Mouse (Mus musculus) central nervous system, embryonic 14 days (tissue): Measurements from ENCODE around the gene Olfr920. TPM values are rescaled to one million over a fixed set of nuclear protein-coding genes. Genes with fewer than 3 reads are reported as not detected.

Experiments used
- polyA plus RNA-seq: library from polyadenylated mRNA; depleted of rRNA; stranded (reverse); fragments of >200 nt; gene quantifications from 2 replicates; pipeline ENCODE4 v1.2.3, GENCODE M21; 2012; rRNA removed

Olfr920 gene
- 0.04 and 0.05 TPM in 2 replicates for polyA plus RNA-seq

GRCm38 (mm10) chr9:38751999-38752398 is at the start of gene Olfr920:
Gene Olfr920 (plus strand): TSS chr9:38752299.

GRCm38 (mm10) chr9:38718102-38718501 is 34.0 kb upstream of the Olfr920 start, which contains the start of gene Vwa5a:
Gene Vwa5a (plus strand): TSS chr9:38718268.

GRCm38 (mm10) chr9:38772768-38773167 is 20.7 kb downstream of the Olfr920 start, which contains the start of gene Olfr921:
Gene Olfr921 (plus strand): TSS chr9:38773068.

Other genes with a start within 250 kb of the Olfr920 start
- not detected in 2 replicates for gene Olfr911-ps1, start 230.7 kb upstream of the Olfr920 start, polyA plus RNA-seq
- gene Olfr910, start 214.4 kb upstream of the Olfr920 start, polyA plus RNA-seq, result not detected in 2 replicates
- not detected in 2 replicates for gene Olfr912, start 172.1 kb upstream of the Olfr920 start, polyA plus RNA-seq
- gene Olfr913, start 159.5 kb upstream of the Olfr920 start, polyA plus RNA-seq, result not detected in 2 replicates
- gene Olfr914, start 147.2 kb upstream of the Olfr920 start, polyA plus RNA-seq, result not detected in 2 replicates
- not detected in 2 replicates for gene Olfr916, start 92.4 kb upstream of the Olfr920 start, polyA plus RNA-seq
- gene Olfr917, start 86.5 kb upstream of the Olfr920 start, polyA plus RNA-seq, result not detected in 2 replicates
- not detected in 2 replicates for gene Olfr918, start 77.7 kb upstream of the Olfr920 start, polyA plus RNA-seq
- gene Olfr919, start 48.6 kb upstream of the Olfr920 start, polyA plus RNA-seq, result not detected in 2 replicates
- 6.4 and 8.9 TPM in 2 replicates for gene Vwa5a, start 34.0 kb upstream of the Olfr920 start, polyA plus RNA-seq
- gene Olfr921, start 20.8 kb downstream of the Olfr920 start, polyA plus RNA-seq, result not detected in 2 replicates
- not detected in 2 replicates for gene Olfr922, start 62.3 kb downstream of the Olfr920 start, polyA plus RNA-seq
- gene Olfr923, start 74.2 kb downstream of the Olfr920 start, polyA plus RNA-seq, result not detected in 2 replicates
- not detected in 2 replicates for gene Olfr924, start 92.2 kb downstream of the Olfr920 start, polyA plus RNA-seq
- not detected in 2 replicates for gene Olfr26, start 102.8 kb downstream of the Olfr920 start, polyA plus RNA-seq
- not detected in 2 replicates for gene Olfr926, start 124.8 kb downstream of the Olfr920 start, polyA plus RNA-seq
- not detected in 2 replicates for gene Olfr930, start 177.5 kb downstream of the Olfr920 start, polyA plus RNA-seq
- gene Olfr933, start 220.0 kb downstream of the Olfr920 start, polyA plus RNA-seq, result not detected in 2 replicates
- not detected in 2 replicates for gene Olfr934, start 236.0 kb downstream of the Olfr920 start, polyA plus RNA-seq
- not detected in 2 replicates for gene Olfr935, start 247.4 kb downstream of the Olfr920 start, polyA plus RNA-seq